Mouse (Mus musculus) megakaryocyte, embryonic 14.5 days (primary cell): ENCODE data around the gene Slc5a10. TPM values are rescaled to one million over a fixed set of nuclear protein-coding genes. Genes with fewer than 3 reads are reported as not detected.

Experiments used
- H3K27me3 ChIP-seq: replicated peaks from 2 replicates; pipeline ENCODE3; 2012; ENCODE audit warnings: inconsistent platforms
- H3K36me3 ChIP-seq: replicated peaks from 2 replicates; pipeline ENCODE3; 2012; ENCODE audit warnings: low read length, inconsistent platforms, mixed read lengths
- H3K4me1 ChIP-seq: 2 replicates; pipeline ENCODE4 v1.6.1; 2012; ENCODE audit warnings: inconsistent platforms
- H3K4me3 ChIP-seq: replicated peaks from 2 replicates; pipeline ENCODE3; 2012; ENCODE audit warnings: moderate library complexity, mild to moderate bottlenecking, inconsistent platforms
- H3K9me3 ChIP-seq: 2 replicates; pipeline ENCODE4 v1.6.1; 2012; ENCODE audit warnings: inconsistent platforms
- FLI1 ChIP-seq: IDR thresholded peaks from 2 replicates; pipeline ENCODE4 v1.6.1; 2012; ENCODE audit warnings: low read length, inconsistent platforms, mixed read lengths
- GATA1 ChIP-seq: IDR thresholded peaks from 3 replicates; pipeline ENCODE4 v1.6.1; 2012; ENCODE audit warnings: mixed read lengths, low read length, inconsistent platforms, borderline replicate concordance
- polyA plus RNA-seq: library from polyadenylated mRNA; stranded (reverse); fragments of >175 nt; gene quantifications from 2 replicates; pipeline ENCODE4 v1.2.3, GENCODE M21; 2012; ENCODE audit warnings: low replicate concordance; ENCODE audit not compliant: insufficient read depth

Slc5a10 gene
- polyA plus RNA-seq, 1 experiment = 0.12 TPM

GRCm38 (mm10) chr11:61626509-61626908 is 94.1 kb downstream of the Slc5a10 start:
- TF ChIP-seq GATA1 (no peak), FLI1 (no peak)
- H3K36me3 ChIP-seq = no peaks in the 10 kb centered on the region
- H3K9me3 ChIP-seq = peaks cover 68% of the 10 kb centered on the region
- no peak overlapping the region for H3K4me3 ChIP-seq
- H3K4me1 ChIP-seq = no peaks in the 10 kb centered on the region
- peaks cover 92% of the 10 kb centered on the region for H3K27me3 ChIP-seq

- Histone ChIP-seq H3K27me3 (peaks cover 92% of the 10 kb centered on the region), H3K36me3 (no peaks in the 10 kb centered on the region), H3K4me3 (no peak overlapping the region), H3K4me1 (peaks cover 4% of the 10 kb centered on the region; the same call in 1 of the 2 replicates), H3K9me3 (peaks cover 54% of the 10 kb centered on the region)
- TF ChIP-seq GATA1 (no peak), FLI1 (no peak)
These were observed 95.5 kb downstream of the Slc5a10 start for GRCm38 (mm10) chr11:61625136-61625535.

Other genes with a start within 250 kb of the Slc5a10 start
- not detected in 2 replicates for gene Mfap4, start 235.4 kb downstream of the Slc5a10 start, polyA plus RNA-seq
- gene Mapk7, start 226.4 kb downstream of the Slc5a10 start, polyA plus RNA-seq = 20.6 and 21.5 TPM in 2 replicates
- 4.7 TPM in 1 of 2 replicates, not detected in the other for gene B9d1, start 215.7 kb downstream of the Slc5a10 start, polyA plus RNA-seq
- gene Epn2, start 141.1 kb downstream of the Slc5a10 start, polyA plus RNA-seq = 0.31 TPM in 1 of 2 replicates, not detected in the other
- 5.2 and 14.2 TPM in 2 replicates for gene Grap, start 67.6 kb downstream of the Slc5a10 start, polyA plus RNA-seq
- 5.2 and 5.9 TPM in 2 replicates for gene Fam83g, start 36.7 kb downstream of the Slc5a10 start, polyA plus RNA-seq
- gene Prpsap2, start 41.3 kb upstream of the Slc5a10 start, polyA plus RNA-seq = 8.9 TPM in 1 of 2 replicates, not detected in the other
- gene Ulk2, start 134.2 kb upstream of the Slc5a10 start, polyA plus RNA-seq = 3.9 and 4.2 TPM in 2 replicates
- gene Akap10, start 209.4 kb upstream of the Slc5a10 start, polyA plus RNA-seq = 6.6 TPM in 1 of 2 replicates, not detected in the other
- gene Specc1, start 235.9 kb upstream of the Slc5a10 start, polyA plus RNA-seq = 7.1 and 13.9 TPM in 2 replicates